Mouse (Mus musculus): ENCODE measurements around the gene Ctnnd2. TPM values are rescaled to one million over a fixed set of nuclear protein-coding genes. Genes with fewer than 3 reads are reported as not detected.

The Ctnnd2 gene
- polyA plus RNA-seq, 1 experiment from 2014 or later, result 1.6 TPM

- Histone ChIP-seq H3K27me3 (ENCODE audit: low read depth, poor library complexity, severe bottlenecking) (no peaks in the 10 kb centered on the region), H3K9me3 (replicated peaks) (no peaks in the 10 kb centered on the region), H3K36me3 (no peaks in the 10 kb centered on the region), H3K27ac (no peak overlapping the region), H3K4me1 (no peaks in the 10 kb centered on the region), H3K4me3 (no peak overlapping the region)
- WGBS, result 74% methylated on average over 5 of the region's 5 CpGs
- no peak for DNase-seq (ENCODE audit: low spot score)
Measured at GRCm38 (mm10) chr15:30191931-30192668, 19.7 kb downstream of the Ctnnd2 start.

DNA sequence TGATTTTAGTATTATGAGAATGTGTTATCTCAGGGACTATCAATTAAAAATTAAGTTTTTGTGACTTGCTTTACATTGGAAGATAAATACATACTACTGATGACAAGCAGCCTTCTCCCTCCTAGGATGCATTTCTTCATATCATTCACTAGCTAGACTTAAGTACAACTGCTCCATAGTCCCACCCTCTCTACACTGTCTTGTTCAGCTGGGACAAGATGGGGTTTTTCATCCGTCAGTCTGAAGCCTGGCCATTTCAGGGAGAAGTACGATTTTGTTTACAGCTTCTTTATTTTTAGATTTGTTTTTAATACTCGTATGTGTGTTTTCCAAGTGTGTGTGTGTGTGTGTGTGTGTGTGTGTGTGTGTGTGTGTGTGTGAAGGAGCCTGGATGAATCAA, 26.0 kb downstream of the Ctnnd2 start:
- no peak overlapping the region for H3K27ac ChIP-seq
- H3K36me3 ChIP-seq, result no peaks in the 10 kb centered on the region
- no peak overlapping the region for H3K4me3 ChIP-seq
- no peaks in the 10 kb centered on the region for H3K27me3 ChIP-seq (ENCODE audit: low read depth, poor library complexity, severe bottlenecking)
- WGBS, result 90% methylated on average over 3 of the region's 3 CpGs
- H3K4me1 ChIP-seq, result no peaks in the 10 kb centered on the region
- DNase-seq (ENCODE audit: low spot score), result no peak
- no peaks in the 10 kb centered on the region for H3K9me3 ChIP-seq (replicated peaks)

GRCm38 (mm10) chr15:30199785-30200184, 27.4 kb downstream of the Ctnnd2 start:
- Histone ChIP-seq H3K9me3 (replicated peaks) (no peaks in the 10 kb centered on the region), H3K27ac (no peak overlapping the region), H3K36me3 (no peaks in the 10 kb centered on the region), H3K27me3 (ENCODE audit: low read depth, poor library complexity, severe bottlenecking) (no peaks in the 10 kb centered on the region), H3K4me1 (no peaks in the 10 kb centered on the region), H3K4me3 (no peak overlapping the region)
- no peak for DNase-seq (ENCODE audit: low spot score)
- WGBS, result 96% methylated on average over 1 of the region's 1 CpGs

DNA sequence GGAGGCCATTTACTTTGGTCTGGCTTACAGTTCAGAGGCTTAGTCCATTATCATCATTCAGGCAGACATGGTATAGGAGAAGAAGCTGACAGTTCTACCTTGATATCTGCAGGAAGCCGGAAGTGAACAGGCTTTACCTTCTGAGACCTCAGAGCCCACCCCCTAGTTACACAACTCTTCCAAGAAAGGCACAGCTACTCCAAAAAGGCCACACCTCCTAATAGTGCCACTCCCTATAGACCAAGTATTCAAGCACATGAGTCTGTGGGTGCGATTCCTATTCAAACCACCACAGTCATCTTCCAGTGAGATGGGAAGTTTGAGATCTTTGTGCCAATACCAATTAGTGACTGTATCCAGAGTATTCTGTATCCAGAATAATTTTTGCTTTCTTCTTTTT, 28.8 kb downstream of the Ctnnd2 start:
- Histone ChIP-seq H3K4me1 (no peaks in the 10 kb centered on the region), H3K9me3 (replicated peaks) (no peaks in the 10 kb centered on the region), H3K4me3 (no peak overlapping the region), H3K36me3 (no peaks in the 10 kb centered on the region), H3K27me3 (ENCODE audit: low read depth, poor library complexity, severe bottlenecking) (no peaks in the 10 kb centered on the region), H3K27ac (no peak overlapping the region)
- WGBS, result 100% methylated on average over 2 of the region's 2 CpGs
- DNase-seq (ENCODE audit: low spot score), result no peak

GRCm38 (mm10) chr15:30201617-30202016, 29.2 kb downstream of the Ctnnd2 start:
- 95% methylated on average over 3 of the region's 3 CpGs for WGBS
- Histone ChIP-seq H3K36me3 (no peaks in the 10 kb centered on the region), H3K27me3 (ENCODE audit: low read depth, poor library complexity, severe bottlenecking) (no peaks in the 10 kb centered on the region), H3K4me3 (no peak overlapping the region), H3K9me3 (replicated peaks) (no peaks in the 10 kb centered on the region), H3K27ac (no peak overlapping the region), H3K4me1 (no peaks in the 10 kb centered on the region)
- DNase-seq (ENCODE audit: low spot score), result no peak

GRCm38 (mm10) chr15:30212746-30213145, 40.4 kb downstream of the Ctnnd2 start:
- DNase-seq (ENCODE audit: low spot score), result no peak
- Histone ChIP-seq H3K27me3 (ENCODE audit: low read depth, poor library complexity, severe bottlenecking) (no peaks in the 10 kb centered on the region), H3K9me3 (replicated peaks) (no peaks in the 10 kb centered on the region), H3K4me1 (no peaks in the 10 kb centered on the region), H3K36me3 (no peaks in the 10 kb centered on the region), H3K4me3 (no peak overlapping the region), H3K27ac (no peak overlapping the region)
- WGBS, result 86% methylated on average over 5 of the region's 5 CpGs

DNA sequence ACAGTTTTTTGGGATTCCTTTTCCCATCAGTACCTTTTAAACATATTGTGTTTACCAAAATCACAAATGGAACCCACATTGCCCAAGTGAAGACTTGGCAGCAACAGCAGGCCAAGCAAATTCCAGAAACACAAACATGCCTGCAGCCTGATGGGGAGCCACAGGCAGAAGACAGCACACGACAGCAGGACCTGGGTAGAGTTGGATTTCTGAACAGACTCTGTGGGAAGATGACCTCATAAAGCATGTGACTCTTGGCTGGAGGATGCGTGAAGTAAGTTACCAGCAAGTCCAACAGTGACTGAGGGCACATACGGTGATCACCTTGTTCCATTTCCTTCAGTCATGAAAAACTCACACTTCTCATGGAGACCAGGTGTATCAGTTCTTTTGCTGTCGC, 43.5 kb downstream of the Ctnnd2 start:
- no peak for DNase-seq (ENCODE audit: low spot score)
- no peaks in the 10 kb centered on the region for H3K36me3 ChIP-seq
- H3K9me3 ChIP-seq (replicated peaks), result no peaks in the 10 kb centered on the region
- no peaks in the 10 kb centered on the region for H3K4me1 ChIP-seq
- no peak overlapping the region for H3K4me3 ChIP-seq
- H3K27me3 ChIP-seq (ENCODE audit: low read depth, poor library complexity, severe bottlenecking), result no peaks in the 10 kb centered on the region
- WGBS, result 94% methylated on average over 4 of the region's 4 CpGs
- H3K27ac ChIP-seq, result no peak overlapping the region

DNA sequence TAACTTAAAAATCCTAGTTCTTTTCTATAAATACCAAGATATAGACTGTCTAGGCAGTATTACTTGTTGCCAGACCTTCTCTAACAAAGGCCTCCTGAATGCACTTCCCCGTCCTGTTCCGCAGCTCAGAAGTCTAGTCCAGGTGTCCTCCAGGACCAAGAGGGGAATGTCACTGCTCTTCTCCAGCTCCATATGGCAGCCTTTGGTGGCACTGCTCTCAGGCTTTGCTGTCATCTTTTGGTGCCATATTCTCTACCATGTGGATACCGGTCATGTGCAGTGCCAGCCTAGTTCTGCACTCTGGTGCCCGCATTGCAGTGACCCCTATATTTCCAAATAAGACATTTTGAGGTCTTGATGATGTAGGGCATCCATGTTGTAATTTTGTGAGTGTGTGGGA, 56.7 kb downstream of the Ctnnd2 start:
- 96% methylated on average over 4 of the region's 4 CpGs for WGBS
- Histone ChIP-seq H3K27ac (no peak overlapping the region), H3K9me3 (replicated peaks) (no peaks in the 10 kb centered on the region), H3K36me3 (no peaks in the 10 kb centered on the region), H3K4me3 (no peak overlapping the region), H3K4me1 (no peaks in the 10 kb centered on the region), H3K27me3 (ENCODE audit: low read depth, poor library complexity, severe bottlenecking) (no peaks in the 10 kb centered on the region)
- no peak for DNase-seq (ENCODE audit: low spot score)

- WGBS, result 93% methylated on average over 10 of the region's 10 CpGs
- H3K27ac ChIP-seq, result no peak overlapping the region
- H3K36me3 ChIP-seq, result no peaks in the 10 kb centered on the region
- no peak for DNase-seq (ENCODE audit: low spot score)
- H3K9me3 ChIP-seq (replicated peaks), result no peaks in the 10 kb centered on the region
- H3K4me1 ChIP-seq, result no peaks in the 10 kb centered on the region
- H3K27me3 ChIP-seq (ENCODE audit: low read depth, poor library complexity, severe bottlenecking), result no peaks in the 10 kb centered on the region
- H3K4me3 ChIP-seq, result no peak overlapping the region
Measured at GRCm38 (mm10) chr15:30235210-30236034, 63.0 kb downstream of the Ctnnd2 start.

- DNase-seq (ENCODE audit: low spot score), result no peak
- Histone ChIP-seq H3K27ac (no peak overlapping the region), H3K27me3 (ENCODE audit: low read depth, poor library complexity, severe bottlenecking) (no peaks in the 10 kb centered on the region), H3K36me3 (no peaks in the 10 kb centered on the region), H3K9me3 (replicated peaks) (no peaks in the 10 kb centered on the region), H3K4me1 (no peaks in the 10 kb centered on the region), H3K4me3 (no peak overlapping the region)
- WGBS, result 93% methylated on average over 2 of the region's 2 CpGs
Measured at GRCm38 (mm10) chr15:30240881-30241280, 68.5 kb downstream of the Ctnnd2 start.

DNA sequence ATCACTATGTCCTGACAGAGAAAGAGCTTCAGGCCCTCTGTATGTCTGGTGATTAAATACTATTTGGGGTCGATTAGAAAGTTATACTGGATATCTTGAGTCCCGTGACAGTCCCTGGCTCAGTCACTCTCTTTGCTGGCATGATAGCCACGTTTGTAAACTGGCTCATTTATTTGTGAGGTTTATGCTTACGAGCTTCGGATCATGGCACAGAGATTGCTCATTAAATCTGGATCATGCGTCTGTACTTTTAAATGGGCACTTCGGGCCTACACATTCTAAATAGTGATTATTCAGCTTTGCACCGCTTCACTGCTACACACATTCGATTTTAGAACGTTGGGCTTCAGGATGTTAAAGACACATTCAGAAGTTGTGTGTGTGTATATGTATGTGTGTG, 96.4 kb downstream of the Ctnnd2 start:
- Histone ChIP-seq H3K4me1 (no peaks in the 10 kb centered on the region), H3K27ac (no peak overlapping the region), H3K36me3 (no peaks in the 10 kb centered on the region), H3K4me3 (no peak overlapping the region), H3K27me3 (ENCODE audit: low read depth, poor library complexity, severe bottlenecking) (no peaks in the 10 kb centered on the region), H3K9me3 (replicated peaks) (no peaks in the 10 kb centered on the region)
- whole genome bisulfite sequencing, result 89% methylated on average over 10 of the region's 10 CpGs
- no peak for DNase-seq (ENCODE audit: low spot score)

GRCm38 (mm10) chr15:30271141-30271572, 98.8 kb downstream of the Ctnnd2 start:
- no peaks in the 10 kb centered on the region for H3K9me3 ChIP-seq (replicated peaks)
- no peak overlapping the region for H3K4me3 ChIP-seq
- no peaks in the 10 kb centered on the region for H3K27me3 ChIP-seq (ENCODE audit: low read depth, poor library complexity, severe bottlenecking)
- no peaks in the 10 kb centered on the region for H3K36me3 ChIP-seq
- DNase-seq (ENCODE audit: low spot score), result no peak
- WGBS, result 86% methylated on average over 8 of the region's 8 CpGs
- no peak overlapping the region for H3K27ac ChIP-seq
- H3K4me1 ChIP-seq, result no peaks in the 10 kb centered on the region

DNA sequence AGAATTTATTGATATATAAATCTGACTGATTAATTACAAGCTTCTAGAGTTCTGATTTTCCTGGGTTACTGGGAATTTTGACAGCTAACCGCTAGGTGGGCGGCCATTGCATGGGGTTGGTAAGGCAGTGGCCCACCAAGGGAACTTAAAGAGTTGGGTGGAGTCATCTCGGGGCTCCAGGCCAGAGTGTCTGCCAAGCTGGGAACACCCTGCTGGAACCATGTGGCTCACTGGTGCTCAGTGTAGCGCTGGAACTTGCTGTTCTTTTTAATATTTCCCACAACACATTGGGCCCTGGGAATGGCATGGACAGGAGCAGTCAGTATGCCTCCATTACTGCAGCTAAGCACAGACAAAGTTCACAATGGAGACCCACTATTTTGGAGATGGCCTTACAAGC, 99.9 kb downstream of the Ctnnd2 start:
- no peaks in the 10 kb centered on the region for H3K36me3 ChIP-seq
- no peaks in the 10 kb centered on the region for H3K27me3 ChIP-seq (ENCODE audit: low read depth, poor library complexity, severe bottlenecking)
- H3K9me3 ChIP-seq (replicated peaks), result no peaks in the 10 kb centered on the region
- DNase-seq (ENCODE audit: low spot score), result no peak
- H3K4me1 ChIP-seq, result no peaks in the 10 kb centered on the region
- H3K27ac ChIP-seq, result no peak overlapping the region
- H3K4me3 ChIP-seq, result no peak overlapping the region
- WGBS, result 95% methylated on average over 4 of the region's 4 CpGs

All from limb, embryonic 10.5 days (tissue).